Mouse (Mus musculus) fibroblast of lung, adult 2 months (primary cell): ENCODE data around the gene Slc25a17.

Source experiments
- DNase-seq: peaks from one replicate; pipeline ENCODE4 v3.0.0-alpha.2; 2011; ENCODE audit warnings: low read depth

Gene Slc25a17

DNA sequence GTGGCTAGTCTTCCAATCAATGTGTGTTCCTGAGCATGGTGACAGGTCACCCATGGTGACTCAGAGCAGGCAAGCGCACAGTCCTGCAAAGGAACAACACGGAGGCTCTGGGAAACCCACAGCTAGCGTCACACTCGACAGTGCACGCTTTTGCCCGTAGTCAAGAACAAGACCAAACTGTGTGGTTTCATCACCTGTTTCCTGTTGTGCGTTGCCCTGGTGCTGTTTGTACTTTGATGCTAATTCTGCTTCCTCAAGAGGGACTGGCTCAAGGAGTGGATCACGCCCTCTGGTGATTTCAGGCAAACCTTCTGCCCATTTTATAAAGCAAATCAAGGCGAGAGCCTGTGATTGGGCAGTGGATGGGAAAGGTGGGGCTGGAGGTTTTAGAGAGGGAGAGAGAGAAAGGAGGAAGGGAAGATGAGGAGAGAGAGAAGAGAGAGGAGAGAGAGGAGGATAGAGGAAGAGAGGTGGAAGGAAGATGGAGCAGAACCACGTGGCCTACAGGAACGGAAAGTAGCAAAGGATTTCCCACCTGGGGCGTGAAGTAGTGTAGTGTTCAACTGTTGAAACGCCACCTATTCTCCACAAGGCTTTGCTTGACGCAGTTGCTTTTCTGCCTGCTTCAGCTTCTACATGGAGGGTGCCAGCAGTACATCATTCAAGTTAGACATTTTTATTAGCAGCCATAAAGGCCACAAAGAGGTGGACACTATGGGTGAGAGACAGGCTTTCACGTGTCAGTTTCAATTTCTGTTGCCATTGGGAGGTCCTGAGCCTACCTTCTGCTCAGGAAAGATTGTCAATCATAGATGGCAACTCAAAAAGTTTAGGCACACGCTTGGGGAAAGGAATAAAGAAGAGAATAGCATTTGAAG, 59.2 kb downstream of the Slc25a17 start:
- DNase-seq, result peak; percentile 50

DNA sequence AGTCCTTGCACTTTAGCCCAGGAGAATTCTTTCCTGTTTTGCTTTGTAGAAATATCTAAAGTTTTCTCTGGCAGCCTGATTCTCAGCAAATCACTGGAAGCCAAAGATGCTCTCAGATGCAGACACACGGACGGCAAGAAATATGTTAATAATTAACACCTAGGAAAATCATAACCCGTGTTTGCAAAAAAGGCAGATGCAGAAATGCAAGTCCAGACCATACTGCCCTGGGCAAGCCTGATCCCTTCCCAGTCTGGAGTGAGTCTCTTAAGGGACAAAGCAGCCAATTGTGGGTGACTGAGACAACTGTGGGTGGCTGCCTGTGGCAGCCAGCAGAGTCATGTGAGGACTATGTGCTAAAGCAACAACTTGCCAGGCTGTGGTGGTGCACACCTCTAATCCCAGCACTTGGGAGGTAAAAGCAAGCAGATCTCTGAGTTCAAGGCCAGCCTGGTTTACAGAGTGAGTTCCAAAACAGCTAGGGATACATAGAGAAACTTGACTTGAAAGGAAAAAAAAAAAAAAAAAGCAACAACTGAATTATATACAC, 60.0 kb downstream of the Slc25a17 start:
- no peak for DNase-seq

DNA sequence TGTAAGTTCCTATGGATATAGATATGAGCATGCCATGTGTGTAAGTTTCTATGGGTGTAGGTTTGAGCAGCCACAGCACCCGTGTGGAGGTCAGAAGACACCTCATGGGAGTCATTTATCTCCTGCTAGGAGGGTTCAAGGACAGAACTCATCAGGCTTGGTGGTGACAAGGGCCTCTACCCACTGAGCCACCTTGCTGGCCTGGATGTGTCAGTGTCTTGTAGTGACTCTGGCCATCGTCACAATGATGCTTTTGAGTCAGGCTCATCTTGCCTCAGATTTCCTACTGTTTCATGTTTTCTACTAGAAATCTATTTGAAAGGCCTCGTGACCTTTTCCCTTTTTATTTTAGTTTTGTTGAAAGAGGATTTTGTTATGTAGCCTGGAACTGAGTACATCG, 61.1 kb downstream of the Slc25a17 start:
- no peak for DNase-seq

DNA sequence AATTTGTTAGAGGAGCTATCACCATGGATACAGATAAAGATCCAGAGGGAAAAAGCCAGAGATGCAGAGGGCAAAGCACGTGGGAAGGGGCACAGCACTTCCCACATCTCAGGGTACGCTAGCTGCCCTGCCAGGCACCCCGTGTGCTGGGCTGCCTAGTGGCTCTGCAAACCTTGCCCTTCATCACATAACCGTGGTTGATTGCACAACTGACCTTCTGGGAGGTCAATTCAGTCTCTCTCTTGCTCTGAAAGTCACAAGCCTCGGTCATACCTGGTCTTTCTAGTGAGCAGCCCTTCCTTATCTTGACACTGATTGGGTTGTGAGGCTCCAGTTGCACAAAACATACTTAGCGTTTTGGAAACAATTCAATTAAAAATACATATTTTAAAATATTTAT, 62.4 kb downstream of the Slc25a17 start:
- DNase-seq, result no peak

DNA sequence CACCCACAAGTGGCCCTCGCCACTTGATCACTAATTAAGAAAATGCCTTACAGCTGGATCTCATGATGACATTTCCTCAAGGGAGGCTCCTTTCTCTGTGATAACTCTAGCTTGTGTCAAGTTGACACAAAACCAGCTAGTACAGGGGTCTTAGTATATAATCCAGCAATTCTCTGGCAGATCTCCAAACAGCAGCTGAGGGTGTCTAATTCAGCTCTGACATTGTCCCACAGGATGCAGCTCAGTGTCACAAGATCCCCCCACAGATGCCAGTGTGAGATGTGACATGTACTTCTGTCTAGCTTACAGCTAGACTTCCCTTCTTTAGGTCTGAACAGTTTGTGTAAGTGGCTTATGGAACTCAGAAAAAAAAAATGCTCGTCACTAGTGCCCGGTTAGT, 63.1 kb downstream of the Slc25a17 start:
- DNase-seq, result no peak

DNA sequence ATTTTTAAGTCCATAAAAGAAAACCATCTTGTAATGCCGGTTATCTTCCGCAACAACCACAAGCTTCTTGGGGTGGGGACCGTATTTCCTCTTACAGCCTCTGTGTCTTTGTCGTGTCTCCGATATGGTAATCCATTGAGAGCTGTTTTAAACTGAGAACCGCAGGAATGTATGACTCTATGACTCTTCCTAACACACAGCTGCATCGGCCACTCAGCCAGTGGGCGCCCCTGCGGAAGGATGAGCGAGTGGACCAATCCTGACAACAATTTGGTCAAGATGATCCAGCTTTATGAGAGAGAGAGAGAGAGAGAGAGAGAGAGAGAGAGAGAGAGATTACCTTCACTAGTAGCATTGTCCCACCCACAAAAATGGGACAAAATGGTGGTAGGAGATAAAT, 65.7 kb downstream of the Slc25a17 start:
- DNase-seq, result no peak

DNA sequence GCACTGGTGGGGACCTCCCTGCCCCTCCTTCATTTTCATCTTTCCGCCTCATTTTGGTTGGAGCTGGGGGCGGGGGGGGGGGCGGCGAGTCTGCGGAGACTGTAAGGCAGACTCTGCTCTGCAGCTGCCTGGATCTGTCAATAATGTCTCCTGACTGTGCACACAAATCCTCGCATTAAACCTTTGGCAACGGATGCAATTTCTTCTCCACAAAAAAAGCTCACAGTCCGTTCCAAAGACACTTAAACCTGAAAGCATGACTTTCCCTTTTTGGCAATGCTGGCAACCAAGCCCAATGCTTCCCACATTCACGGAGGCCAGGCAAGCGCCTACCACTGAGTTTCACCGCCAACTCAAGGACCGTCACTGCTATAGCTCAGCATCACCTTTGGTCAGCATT, 66.2 kb downstream of the Slc25a17 start:
- no peak for DNase-seq

DNA sequence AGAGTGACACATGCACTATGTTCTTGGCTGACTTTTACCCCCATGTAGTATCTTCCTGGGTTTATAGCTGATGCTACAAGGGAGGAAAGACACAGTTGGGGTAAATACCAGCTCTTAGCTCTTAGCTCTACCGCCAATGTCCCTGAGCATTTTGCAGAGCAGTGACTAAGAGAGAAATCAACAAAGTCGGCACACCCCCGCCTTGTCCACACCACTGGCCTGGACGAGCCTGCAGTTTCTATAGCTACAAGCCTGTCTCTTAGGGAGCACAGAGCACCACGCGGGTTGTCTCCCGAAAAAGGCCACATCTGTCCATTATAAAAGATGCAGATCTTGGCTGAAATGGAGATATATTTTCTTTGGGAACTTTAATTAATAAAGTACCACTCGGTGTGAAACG, 69.9 kb downstream of the Slc25a17 start:
- no peak for DNase-seq

DNA sequence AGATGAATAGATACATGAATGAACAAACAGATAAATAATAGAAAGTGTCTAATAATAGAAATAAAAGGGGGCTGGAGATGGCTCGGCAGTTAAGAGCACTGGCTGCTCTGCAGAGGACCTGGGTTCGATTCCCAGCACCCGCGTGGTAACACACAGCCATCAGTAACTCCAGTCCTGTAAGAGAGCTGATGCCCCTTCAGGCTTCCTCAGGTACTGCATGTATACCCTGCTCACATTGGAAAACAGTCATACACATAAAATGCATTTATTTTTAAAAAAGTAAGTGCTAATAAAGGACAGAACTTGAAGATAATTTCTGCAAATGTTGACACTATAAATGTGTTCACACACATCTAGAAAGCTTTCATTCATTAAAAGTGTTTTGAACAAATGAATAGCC, 70.4 kb downstream of the Slc25a17 start:
- DNase-seq, result no peak

DNA sequence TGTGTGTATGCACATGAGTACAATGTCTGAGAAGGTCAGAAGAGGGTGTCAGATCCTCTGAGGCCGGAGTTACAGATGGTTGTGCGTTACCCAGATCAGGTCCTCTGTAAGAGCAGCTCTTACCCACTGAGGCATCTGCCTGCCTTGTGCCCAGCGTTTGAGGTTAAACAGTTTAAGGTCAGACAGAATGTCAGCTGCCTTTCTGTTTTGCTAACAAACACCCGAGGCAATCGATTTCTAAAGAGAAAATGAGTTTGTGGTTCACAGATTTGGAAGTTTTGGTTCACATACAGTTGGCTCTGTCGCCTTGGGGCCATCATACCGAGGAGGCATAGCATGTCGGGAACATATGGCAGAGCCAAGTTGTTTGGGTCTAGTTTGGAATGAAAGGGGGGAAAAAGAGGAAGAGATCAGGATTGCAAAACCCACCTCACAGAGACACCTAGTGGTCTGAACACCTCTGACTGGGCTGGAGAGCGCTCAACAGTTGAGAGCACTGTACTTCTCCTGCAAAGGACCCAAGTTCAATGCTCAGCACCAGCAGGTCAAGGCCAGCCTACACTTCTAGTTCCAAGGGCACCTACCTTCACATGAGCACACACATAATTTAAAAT, 76.4 kb downstream of the Slc25a17 start:
- no peak for DNase-seq

DNA sequence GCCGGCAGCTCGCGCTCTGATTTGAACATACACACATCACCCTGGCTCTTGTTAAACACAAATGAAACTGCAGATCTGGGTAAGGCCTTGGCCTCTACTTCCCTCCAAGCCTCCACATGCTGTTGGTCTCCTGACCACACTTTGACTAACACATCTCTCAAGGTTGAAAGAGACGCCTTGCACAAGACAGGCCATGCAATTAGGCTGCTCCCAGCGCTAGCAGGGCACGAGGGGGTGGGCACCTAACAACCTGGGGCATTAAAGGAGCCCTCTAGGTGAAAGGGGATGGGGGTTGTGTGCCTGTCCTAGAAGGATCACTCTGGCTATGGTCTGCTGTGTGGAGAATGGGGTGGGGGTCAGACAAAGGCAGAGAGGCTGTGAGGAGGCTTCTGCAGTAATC, 81.9 kb downstream of the Slc25a17 start:
- no peak for DNase-seq

DNA sequence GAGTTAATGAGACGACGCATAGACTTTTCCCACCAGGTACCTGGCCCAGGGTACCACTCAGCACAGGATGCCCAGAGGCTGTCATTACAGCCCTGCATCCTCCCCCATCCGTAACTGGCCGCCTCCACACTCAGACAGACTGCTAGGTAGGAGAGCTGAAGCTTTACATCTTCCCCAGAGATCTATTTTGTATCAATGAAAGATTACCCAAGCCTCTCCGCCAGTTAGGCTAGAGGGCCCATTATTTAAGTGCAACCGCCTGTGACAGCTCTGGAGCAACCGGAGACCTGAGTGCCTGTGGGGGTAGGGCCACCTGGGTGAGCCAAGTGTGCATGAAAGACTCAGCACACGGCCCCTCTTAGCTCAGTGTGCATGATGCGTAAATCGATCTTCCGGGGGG, 82.7 kb downstream of the Slc25a17 start:
- no peak for DNase-seq

DNA sequence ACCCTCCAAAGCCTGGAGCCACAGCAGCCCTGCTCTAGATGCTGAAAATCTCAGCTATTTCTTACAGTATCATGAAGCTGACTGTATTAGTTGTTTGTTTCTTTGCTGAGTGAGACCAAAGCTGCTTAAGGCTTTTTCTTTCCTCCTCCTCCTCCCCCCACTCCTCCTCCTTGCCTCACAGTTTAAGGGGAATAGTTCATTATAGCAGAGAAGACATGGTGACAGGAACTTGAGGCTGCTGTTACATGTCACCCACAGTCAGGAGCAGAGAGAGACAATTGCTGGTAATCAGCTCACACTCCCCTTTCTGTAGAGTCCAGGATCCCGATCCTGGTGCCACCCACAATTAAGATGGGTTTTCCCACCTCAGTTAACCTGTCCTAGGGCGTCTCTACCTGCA, 87.3 kb downstream of the Slc25a17 start:
- DNase-seq, result no peak

DNA sequence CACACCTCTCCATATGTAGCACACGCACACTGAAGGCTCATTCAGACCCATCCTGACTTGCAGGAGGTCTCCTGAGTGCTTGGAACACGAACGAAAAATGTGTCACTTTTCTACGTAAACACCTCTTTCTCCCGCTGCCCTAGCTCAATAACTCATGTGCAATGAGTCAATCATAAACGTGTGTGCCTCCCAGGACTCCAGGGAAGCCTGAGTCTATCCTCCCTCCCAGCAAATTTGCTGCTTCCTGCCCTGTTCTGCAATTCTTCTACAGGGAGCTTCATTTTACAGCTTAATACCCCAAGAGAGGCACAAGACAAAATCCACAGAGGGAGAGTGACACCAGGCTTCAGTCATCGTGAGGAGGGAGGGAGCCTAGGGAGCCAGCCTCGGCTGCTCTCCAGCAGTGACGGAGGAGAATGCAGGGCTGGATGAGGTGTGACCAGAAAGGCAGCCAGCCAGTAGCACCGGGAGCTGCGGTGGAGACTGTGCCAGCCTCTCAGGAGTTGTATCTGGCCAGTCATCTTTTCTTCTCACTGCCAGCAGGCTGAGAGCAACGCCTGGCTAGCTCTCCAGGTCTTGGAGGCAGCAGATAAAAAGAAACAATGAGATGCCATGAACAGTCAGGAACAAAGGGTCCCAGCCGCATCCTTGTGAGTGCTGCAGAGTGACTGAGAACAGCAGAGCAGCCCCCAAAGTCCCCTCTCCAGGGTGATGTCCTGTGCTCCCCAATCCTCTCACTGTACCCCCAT, 88.1 kb downstream of the Slc25a17 start:
- peak; percentile 66 for DNase-seq
